Mouse (Mus musculus) hindbrain, embryonic 11.5 days (tissue): ENCODE measurements at regions not wholly inside any gene's neighbourhood (a gene's known extent, or its start where the extent isn't known, plus 50 kb on each side); places are given as distances from the start of the nearest gene placed in this dataset.

Experiments
- ATAC-seq: fragments of 200-750 bp; cut with Nextera tagmentation; 2 replicates; pipeline ENCODE4 v1.8.0; 2017; ENCODE audit warnings: mild to moderate bottlenecking, moderate TSS enrichment, moderate library complexity; ENCODE audit not compliant: low FRiP score
- DNase-seq: peaks from one replicate; pipeline ENCODE4 v3.0.0-alpha.2; 2015; ENCODE audit warnings: low spot score
- H3K27ac ChIP-seq: fragments of 300-500 bp; sonication (generic); 2 replicates; pipeline ENCODE4 v1.5.1; 2014; ENCODE audit warnings: mild to moderate bottlenecking, low read depth, low read length
- H3K27me3 ChIP-seq: fragments of 300-500 bp; sonication (generic); 2 replicates; pipeline ENCODE4 v1.6.1; 2014; ENCODE audit warnings: mild to moderate bottlenecking, low read length, moderate library complexity, mixed read lengths; ENCODE audit not compliant: control insufficient read depth, insufficient read depth
- H3K36me3 ChIP-seq: fragments of 300-500 bp; sonication (generic); 2 replicates; pipeline ENCODE4 v1.6.1; 2014; ENCODE audit warnings: mild to moderate bottlenecking, low read length, moderate library complexity, mixed read lengths; ENCODE audit not compliant: control insufficient read depth, insufficient read depth
- H3K4me1 ChIP-seq: fragments of 300-500 bp; sonication (generic); replicated peaks from 2 replicates; pipeline ENCODE4 v1.6.1; 2014; ENCODE audit warnings: low read length, mixed read lengths; ENCODE audit not compliant: control insufficient read depth, insufficient read depth
- H3K4me2 ChIP-seq: fragments of 300-500 bp; sonication (generic); replicated peaks from 2 replicates; pipeline ENCODE4 v1.6.1; 2014; ENCODE audit warnings: mild to moderate bottlenecking, low read depth, low read length
- H3K4me3 ChIP-seq: fragments of 300-500 bp; sonication (generic); 2 replicates; pipeline ENCODE4 v1.5.1; 2014; ENCODE audit warnings: low read depth, low read length
- H3K9ac ChIP-seq: fragments of 300-500 bp; sonication (generic); 2 replicates; pipeline ENCODE4 v1.6.1; 2014; ENCODE audit warnings: low read depth, low read length
- H3K9me3 ChIP-seq: fragments of 300-500 bp; sonication (generic); 2 replicates; pipeline ENCODE4 v1.6.1; 2016; ENCODE audit warnings: low read length; ENCODE audit not compliant: control insufficient read depth
- WGBS: fragments of 180-500 bp; shearing (Covaris S2); extraction: QIAGEN DNeasy Blood & Tissue Kit; methylation state at CpG from one replicate; pipeline ENCODE4 v1.1.7; 2014; 5-methylcytosine and 5-hydroxymethylcytosine counted together

GRCm38 (mm10) chr15:36852229-36852821, 155.2 kb downstream of the Zfp706 start:
- H3K4me3 ChIP-seq, result no peak overlapping the region
- H3K27ac ChIP-seq, result no peak overlapping the region
- H3K4me1 ChIP-seq, result no peaks in the 10 kb centered on the region
- H3K4me2 ChIP-seq, result no peak overlapping the region
- H3K9me3 ChIP-seq, result no peaks in the 10 kb centered on the region
- ATAC-seq, result no peak
- no peaks in the 10 kb centered on the region for H3K27me3 ChIP-seq
- 62% methylated on average over 6 of the region's 6 CpGs for WGBS
- H3K36me3 ChIP-seq, result no peaks in the 10 kb centered on the region
- no peak overlapping the region for H3K9ac ChIP-seq
- DNase-seq, result no peak

- WGBS, result 68% methylated on average over 5 of the region's 5 CpGs
- Histone ChIP-seq H3K4me3 (no peak overlapping the region), H3K9ac (no peak overlapping the region), H3K36me3 (no peaks in the 10 kb centered on the region), H3K4me2 (no peak overlapping the region), H3K4me1 (no peaks in the 10 kb centered on the region), H3K27ac (no peak overlapping the region), H3K27me3 (no peaks in the 10 kb centered on the region), H3K9me3 (no peaks in the 10 kb centered on the region)
- DNase-seq (no peak), ATAC-seq (no peak)
Measured at GRCm38 (mm10) chr15:36848238-36848637, 159.3 kb downstream of the Zfp706 start.

GRCm38 (mm10) chr15:36846806-36847205, 160.8 kb downstream of the Zfp706 start:
- no peaks in the 10 kb centered on the region for H3K9me3 ChIP-seq
- H3K36me3 ChIP-seq, result no peaks in the 10 kb centered on the region
- H3K4me3 ChIP-seq, result no peak overlapping the region
- H3K27me3 ChIP-seq, result no peaks in the 10 kb centered on the region
- no peak overlapping the region for H3K9ac ChIP-seq
- H3K27ac ChIP-seq, result no peak overlapping the region
- H3K4me1 ChIP-seq, result no peaks in the 10 kb centered on the region
- WGBS, result 76% methylated on average over 9 of the region's 9 CpGs
- no peak for ATAC-seq
- no peak for DNase-seq
- no peak overlapping the region for H3K4me2 ChIP-seq
